Mouse (Mus musculus) thymus, postnatal 0 days (tissue): ENCODE measurements around the gene Akap3. TPM values are rescaled to one million over a fixed set of nuclear protein-coding genes. Genes with fewer than 3 reads are reported as not detected.

ENCODE experiments used
- DNase-seq: peaks from one replicate; pipeline ENCODE4 v3.0.0-alpha.2; 2015; ENCODE audit warnings: low spot score
- polyA plus RNA-seq: library from polyadenylated mRNA; unstranded; fragments of >200 nt; fragmentation: Nextera tagmentation; extraction: Ambion mirVana; gene quantifications from 2 replicates; pipeline ENCODE4 v1.2.1, GENCODE M21; 2015

Akap3 gene
- polyA plus RNA-seq: not detected in 2 replicates

- DNase-seq: no peak
Measured at GRCm38 (mm10) chr6:126852881-126853280, at the start of gene Akap3. Gene Akap3, plus strand, starts transcription at chr6:126853098.

GRCm38 (mm10) chr6:126806783-126807182, 46.1 kb upstream of the Akap3 start:
- peak; percentile 3 for DNase-seq

GRCm38 (mm10) chr6:126808134-126808533, 44.8 kb upstream of the Akap3 start:
- no peak for DNase-seq

- DNase-seq: no peak
Measured at GRCm38 (mm10) chr6:126808561-126808960, 44.3 kb upstream of the Akap3 start.

GRCm38 (mm10) chr6:126811481-126811880, 41.4 kb upstream of the Akap3 start:
- no peak for DNase-seq

GRCm38 (mm10) chr6:126815206-126815750, 37.6 kb upstream of the Akap3 start:
- no peak for DNase-seq

- DNase-seq: no peak
Measured at GRCm38 (mm10) chr6:126816338-126816737, 36.6 kb upstream of the Akap3 start.

- DNase-seq: no peak
Measured at GRCm38 (mm10) chr6:126823087-126823486, 29.8 kb upstream of the Akap3 start.

- DNase-seq: peak; percentile 36
Measured at GRCm38 (mm10) chr6:126836628-126837027, 16.3 kb upstream of the Akap3 start.

- peak; percentile 94 for DNase-seq
Measured at GRCm38 (mm10) chr6:126848712-126849704, 3.9 kb upstream of the Akap3 start, which contains the start of gene Ndufa9. Gene Ndufa9, minus strand, starts transcription at chr6:126849136.

- no peak for DNase-seq
Measured at GRCm38 (mm10) chr6:126877118-126877517, 24.2 kb downstream of the Akap3 start.

GRCm38 (mm10) chr6:126907378-126907777, 54.5 kb downstream of the Akap3 start:
- DNase-seq: no peak

GRCm38 (mm10) chr6:126907876-126908275, 55.0 kb downstream of the Akap3 start:
- DNase-seq: no peak

- DNase-seq: no peak
Measured at GRCm38 (mm10) chr6:126910727-126911126, 57.8 kb downstream of the Akap3 start.

GRCm38 (mm10) chr6:126914928-126915327, 62.0 kb downstream of the Akap3 start:
- no peak for DNase-seq

GRCm38 (mm10) chr6:126921111-126921881, 68.4 kb downstream of the Akap3 start, which contains the start of gene Dyrk4:
Gene Dyrk4, minus strand, starts transcription at chr6:126921839.
- no peak for DNase-seq

Other genes starting within 250 kb of the Akap3 start
- gene Kcna1, start 206.7 kb upstream of the Akap3 start, polyA plus RNA-seq: 1.0 TPM in 2 replicates
- gene Kcna6, start 112.4 kb upstream of the Akap3 start, polyA plus RNA-seq: 0.12 and 0.18 TPM in 2 replicates
- 218 and 220 TPM in 2 replicates for gene Ndufa9, start 4.0 kb upstream of the Akap3 start, polyA plus RNA-seq
- gene Dyrk4, start 68.7 kb downstream of the Akap3 start, polyA plus RNA-seq: 2.6 and 2.9 TPM in 2 replicates
- gene Rad51ap1, start 86.5 kb downstream of the Akap3 start, polyA plus RNA-seq: 65.6 and 69.6 TPM in 2 replicates
- gene D6Wsu163e, start 86.9 kb downstream of the Akap3 start, polyA plus RNA-seq: 20.9 and 21.4 TPM in 2 replicates
- not detected in 2 replicates for gene Fgf6, start 162.5 kb downstream of the Akap3 start, polyA plus RNA-seq
- gene Fgf23, start 219.8 kb downstream of the Akap3 start, polyA plus RNA-seq: 0.12 and 0.20 TPM in 2 replicates